In genomic region chr6:86218066-86218465, GRCm38 (mm10) we compare ENCODE assay signal across 20 mouse cellular contexts. TPM values are rescaled to one million over a fixed set of nuclear protein-coding genes. Genes with fewer than 3 reads are reported as not detected.
"Had no signal": no experiment of that assay in that cellular context is flagged by ENCODE, and none has a peak within 500 bp of the region (broad histone marks: within the 10 kb centered on the region; RNA-seq: fewer than 3 reads in every experiment).

No protein-coding gene starts in this region.

- H3K9me3 ChIP-seq: kidney, embryonic 15.5 days; limb, embryonic 12.5 days; limb, embryonic 15.5 days; lung, embryonic 15.5 days; midbrain, embryonic 12.5 days; midbrain, embryonic 15.5 days had no signal

- H3K27ac ChIP-seq: kidney, embryonic 15.5 days; left cerebral cortex, adult 2 months; limb, embryonic 12.5 days; limb, embryonic 15.5 days; liver, embryonic 14.5 days; lung, embryonic 15.5 days; macrophage; midbrain, embryonic 12.5 days; midbrain, embryonic 15.5 days had no signal

- H3K4me1 ChIP-seq: limb, embryonic 12.5 days; midbrain, embryonic 12.5 days; midbrain, embryonic 15.5 days had no signal

- H3K36me3 ChIP-seq: kidney, embryonic 15.5 days; limb, embryonic 12.5 days; limb, embryonic 15.5 days; lung, embryonic 15.5 days; midbrain, embryonic 12.5 days; midbrain, embryonic 15.5 days had no signal

- DNase-seq: kidney, adult 11 months; kidney, adult 8-10 months; kidney, postnatal 10 days; kidney, postnatal 36 days; layer of hippocampus, postnatal 36 days; left cerebral cortex, postnatal 4 days; lung, postnatal 10 days; thymus, adult 18-20 months; thymus, postnatal 36 days had no signal

- H3K27me3 ChIP-seq: kidney, embryonic 15.5 days; limb, embryonic 12.5 days; limb, embryonic 15.5 days; lung, embryonic 15.5 days; midbrain, embryonic 12.5 days; midbrain, embryonic 15.5 days had no signal

- H3K4me3 ChIP-seq: kidney, embryonic 15.5 days; left cerebral cortex, adult 2 months; limb, embryonic 12.5 days; limb, embryonic 15.5 days; lung, embryonic 15.5 days; midbrain, embryonic 12.5 days; midbrain, embryonic 15.5 days had no signal

- ATAC-seq: inflammation-experienced regulatory T-cells, adult 6 months; midbrain, embryonic 15.5 days had no signal

- H3K9ac ChIP-seq: kidney, embryonic 15.5 days; limb, embryonic 12.5 days; limb, embryonic 15.5 days; liver, embryonic 14.5 days; lung, embryonic 15.5 days; midbrain, embryonic 12.5 days; midbrain, embryonic 15.5 days had no signal

- H3K4me2 ChIP-seq: kidney, embryonic 15.5 days; limb, embryonic 12.5 days; limb, embryonic 15.5 days; lung, embryonic 15.5 days; midbrain, embryonic 12.5 days; midbrain, embryonic 15.5 days had no signal

RNA-seq across cellular contexts. Expression of gene Tgfa, which starts 23.0 kb away (rescaled TPM):
- total RNA-seq: megakaryocyte, adult 5-6 weeks had no signal
- polyA plus RNA-seq: macrophage had no signal
